Mouse (Mus musculus): ENCODE measurements around the gene Emc7. TPM values are rescaled to one million over a fixed set of nuclear protein-coding genes. Genes with fewer than 3 reads are reported as not detected.

Emc7 gene
- total and polyA plus RNA-seq, 3 experiments = 17.7 to 25.7 TPM; not detected in 1

- TF ChIP-seq ELF1 (IDR thresholded peaks at IDR 0.05; ENCODE audit: low read depth, low read length) (no peak), SMC3 (IDR thresholded peaks at IDR 0.05; ENCODE audit: low read depth, low read length) (no peak), POLR2A (IDR thresholded peaks at IDR 0.05; ENCODE audit: control insufficient read depth in 1 of 2, insufficient read depth in 1 of 2, low read depth in 1 of 2, low read length in 2 of 2, poor library complexity in 1 of 2) (no peak), MYB (IDR thresholded peaks at IDR 0.05; ENCODE audit: low read depth, low read length) (no peak), POLR2AphosphoS2 (IDR thresholded peaks at IDR 0.05; ENCODE audit: low read length) (no peak), TAL1 (IDR thresholded peaks at IDR 0.05; ENCODE audit: low read length) (no peak), BHLHE40 (IDR thresholded peaks at IDR 0.05; ENCODE audit: borderline replicate concordance, low read depth, low read length) (no peak), ZKSCAN1 (IDR thresholded peaks at IDR 0.05; ENCODE audit: low read depth, low read length) (no peak), RAD21 (IDR thresholded peaks at IDR 0.05; ENCODE audit: low read depth, low read length) (no peak), TBP (IDR thresholded peaks at IDR 0.05; ENCODE audit: low read depth, low read length) (no peak), MYC (IDR thresholded peaks at IDR 0.05; ENCODE audit: low read depth, low read length) (no peak), E2F4 (IDR thresholded peaks at IDR 0.05; ENCODE audit: borderline replicate concordance, low read depth, low read length) (no peak), USF1 (IDR thresholded peaks at IDR 0.05; ENCODE audit: low read depth, low read length) (no peak), GABPA (IDR thresholded peaks at IDR 0.05; ENCODE audit: low read depth, low read length) (no peak), USF2 (IDR thresholded peaks at IDR 0.05; ENCODE audit: borderline replicate concordance in 1 of 2, insufficient read depth in 1 of 2, low read depth in 1 of 2, low read length in 2 of 2) (no peak), ZNF384 (IDR thresholded peaks at IDR 0.05; ENCODE audit: low read depth, low read length) (no peak), POLR2AphosphoS5 (IDR thresholded peaks at IDR 0.05; ENCODE audit: borderline replicate concordance, low read depth, low read length) (no peak)
- H3K4me1 ChIP-seq (ENCODE audit: control insufficient read depth in 1 of 2, insufficient read depth in 2 of 2, low read length in 2 of 2) = no peaks in the 10 kb centered on the region
- H3K9me3 ChIP-seq (replicated peaks; ENCODE audit: insufficient read depth, low read length) = no peaks in the 10 kb centered on the region
- H3K79me2 ChIP-seq (ENCODE audit: control insufficient read depth, insufficient read depth, low read length, poor library complexity) = no peaks in the 10 kb centered on the region
- H3K27ac ChIP-seq (ENCODE audit: control insufficient read depth, low read depth, low read length) = no peak overlapping the region
- peaks cover 0 to 14% of the 10 kb centered on the region in 2 experiments; a peak in 2 of 4 replicates for H3K36me3 ChIP-seq (ENCODE audit: control insufficient read depth in 1 of 2, insufficient read depth in 2 of 2, low read length in 2 of 2)
- H3K4me3 ChIP-seq (ENCODE audit: control insufficient read depth in 1 of 2, insufficient read depth in 1 of 2, low read depth in 2 of 2, low read length in 2 of 2) = no peak overlapping the region
- DNase-seq (ENCODE audit: low read depth, low spot score) = no peak
- no peak overlapping the region for H3K9ac ChIP-seq (ENCODE audit: control insufficient read depth, low read depth, low read length, poor library complexity, severe bottlenecking)
- H3K27me3 ChIP-seq (ENCODE audit: control insufficient read depth in 1 of 2, insufficient read depth in 2 of 2, low read length in 2 of 2) = no peaks in the 10 kb centered on the region
These were observed 16.2 kb downstream of the Emc7 start for GRCm38 (mm10) chr2:112470961-112471381.

- no peak overlapping the region for H3K4me3 ChIP-seq (ENCODE audit: control insufficient read depth in 1 of 2, insufficient read depth in 1 of 2, low read depth in 2 of 2, low read length in 2 of 2)
- DNase-seq (ENCODE audit: low read depth, low spot score) = no peak
- no peak for TF ChIP-seq ETS1 (IDR thresholded peaks at IDR 0.05; ENCODE audit: low read depth, low read length)
- TF ChIP-seq MAX (IDR thresholded peaks at IDR 0.05; ENCODE audit: low read length) = no peak
- TF ChIP-seq TCF12 (IDR thresholded peaks at IDR 0.05; ENCODE audit: low read depth, low read length) = no peak
- no peak for TF ChIP-seq SIN3A (IDR thresholded peaks at IDR 0.05; ENCODE audit: low read length)
- TF ChIP-seq ZMIZ1 (IDR thresholded peaks at IDR 0.05; ENCODE audit: low read depth, low read length) = no peak
- TF ChIP-seq NELFE (IDR thresholded peaks at IDR 0.05; ENCODE audit: low read depth, low read length) = no peak
- TF ChIP-seq UBTF (IDR thresholded peaks at IDR 0.05; ENCODE audit: borderline replicate concordance, insufficient read depth, low read depth, low read length) = no peak
- no peaks in the 10 kb centered on the region for H3K79me2 ChIP-seq (ENCODE audit: control insufficient read depth, insufficient read depth, low read length, poor library complexity)
- H3K4me1 ChIP-seq (ENCODE audit: control insufficient read depth in 1 of 2, insufficient read depth in 2 of 2, low read length in 2 of 2) = no peaks in the 10 kb centered on the region
- H3K27me3 ChIP-seq (ENCODE audit: control insufficient read depth in 1 of 2, insufficient read depth in 2 of 2, low read length in 2 of 2) = no peaks in the 10 kb centered on the region; a peak in 1 of 4 replicates
- no peaks in the 10 kb centered on the region for H3K9me3 ChIP-seq (replicated peaks; ENCODE audit: insufficient read depth, low read length)
- no peak overlapping the region for H3K9ac ChIP-seq (ENCODE audit: control insufficient read depth, low read depth, low read length, poor library complexity, severe bottlenecking)
- H3K36me3 ChIP-seq (ENCODE audit: control insufficient read depth in 1 of 2, insufficient read depth in 2 of 2, low read length in 2 of 2) = peaks cover 0 to 8% of the 10 kb centered on the region in 2 experiments; a peak in 2 of 4 replicates
- H3K27ac ChIP-seq (ENCODE audit: control insufficient read depth, low read depth, low read length) = no peak overlapping the region
These were observed 17.3 kb downstream of the Emc7 start for GRCm38 (mm10) chr2:112472076-112472475.
